In the genomic region with DNA sequence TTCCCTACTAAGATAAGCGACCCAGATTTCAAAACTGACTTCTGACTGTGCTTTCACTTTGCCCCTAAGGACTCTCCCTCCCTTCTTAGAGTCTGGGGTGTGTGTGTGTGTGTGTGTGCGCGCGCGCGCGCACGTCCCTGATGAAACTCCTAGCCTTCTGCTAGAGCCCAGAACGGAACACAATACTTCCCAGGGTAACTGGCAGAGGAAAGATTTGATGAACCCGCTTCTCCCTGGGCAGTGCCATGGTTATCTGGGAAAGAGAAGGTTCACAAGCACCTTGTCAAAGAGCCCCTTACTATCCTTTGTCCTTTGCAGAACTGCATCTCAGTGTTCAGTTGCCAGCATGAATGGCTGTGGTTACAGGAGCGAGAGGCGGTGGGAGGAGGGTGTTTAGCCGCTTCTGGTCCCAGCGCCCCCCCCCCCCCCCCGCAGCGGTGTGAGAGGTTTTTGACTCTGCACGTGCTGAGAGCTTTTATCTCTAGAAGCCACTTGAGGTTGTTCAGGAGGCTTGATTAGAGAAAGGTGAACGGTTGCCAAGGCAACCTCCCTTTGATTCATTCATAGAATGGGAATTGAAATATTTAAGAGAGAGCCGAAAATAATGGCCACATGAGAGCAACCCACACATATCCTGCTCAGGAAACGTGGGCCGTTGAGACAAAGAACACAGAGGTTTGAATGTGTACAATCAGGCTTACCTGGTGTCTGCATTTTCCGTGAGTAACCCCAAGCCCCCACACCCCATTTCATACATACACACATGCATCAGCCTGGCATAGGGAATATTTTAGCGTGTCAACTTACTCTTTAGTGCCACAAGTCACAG, we compare ENCODE assay signal across 8 mouse cellular contexts.
DNase-seq lines count a peak whose midpoint lies in the region; ATAC-seq lines count a peak whose summit lies in the region.

No protein-coding gene starts in this region.

- no peak overlapping the region for H3K27ac ChIP-seq in embryonic facial prominence, embryonic 13.5 days
- peak overlapping the region; percentile 72 for H3K27ac ChIP-seq in limb, embryonic 10.5 days
- H3K27ac ChIP-seq in neural tube, embryonic 11.5 days (ENCODE audit: low read depth, low read length): peak overlapping the region; percentile 69

- peak overlapping the region; percentile 40 for H3K4me2 ChIP-seq in embryonic facial prominence, embryonic 13.5 days
- H3K4me2 ChIP-seq in neural tube, embryonic 11.5 days (ENCODE audit: low read depth): peak overlapping the region; percentile 12; the same call in 1 of the 2 replicates

- DNase-seq in left cerebral cortex, postnatal 25 days (ENCODE audit: low spot score in 2 of 2): peak; percentile 56 to 57
- no peak for DNase-seq in left cerebral cortex, adult 18-20 months (ENCODE audit: low spot score in 2 of 2)
- DNase-seq in limb, embryonic 10.5 days (ENCODE audit: low spot score): peak; percentile 46
- peak; percentile 44 for DNase-seq in neural tube, embryonic 11.5 days (ENCODE audit: low spot score)
- no peak for DNase-seq in spleen, adult 12 weeks (ENCODE audit: low spot score)
- no peak for DNase-seq in urinary bladder, postnatal 10 days (ENCODE audit: low spot score)
- DNase-seq in urinary bladder, postnatal 36 days (ENCODE audit: low spot score in 2 of 2): no peak

- no peaks in the 10 kb centered on the region for H3K27me3 ChIP-seq in embryonic facial prominence, embryonic 13.5 days
- H3K27me3 ChIP-seq in limb, embryonic 10.5 days (ENCODE audit: low read depth, poor library complexity, severe bottlenecking): no peaks in the 10 kb centered on the region
- H3K27me3 ChIP-seq in neural tube, embryonic 11.5 days (ENCODE audit: control insufficient read depth, insufficient read depth, low read length): no peaks in the 10 kb centered on the region

- WGBS in embryonic facial prominence, embryonic 13.5 days: 38% methylated on average over 22 of the region's 23 CpGs
- 48% methylated on average over 23 of the region's 23 CpGs for WGBS in limb, embryonic 10.5 days
- 44% methylated on average over 22 of the region's 23 CpGs for WGBS in neural tube, embryonic 11.5 days

- no peaks in the 10 kb centered on the region for H3K36me3 ChIP-seq in embryonic facial prominence, embryonic 13.5 days
- no peaks in the 10 kb centered on the region for H3K36me3 ChIP-seq in limb, embryonic 10.5 days
- H3K36me3 ChIP-seq in neural tube, embryonic 11.5 days (ENCODE audit: control insufficient read depth, insufficient read depth, low read length): no peaks in the 10 kb centered on the region

- H3K9ac ChIP-seq in embryonic facial prominence, embryonic 13.5 days: no peak overlapping the region
- H3K9ac ChIP-seq in neural tube, embryonic 11.5 days (ENCODE audit: low read length): peak overlapping the region; percentile 16; the same call in 1 of the 2 replicates

- H3K4me3 ChIP-seq in embryonic facial prominence, embryonic 13.5 days: no peak overlapping the region
- 0 out of 2 replicates have a peak overlapping the region, but pooled peaks have one; percentile 23 for H3K4me3 ChIP-seq in limb, embryonic 10.5 days
- H3K4me3 ChIP-seq in neural tube, embryonic 11.5 days (ENCODE audit: low read depth, low read length): no peak overlapping the region

- intact Hi-C loops in left cerebral cortex, postnatal 25 days (cut with DNase I): no loop called here

- peaks cover 14% of the 10 kb centered on the region; the same call in 1 of the 2 replicates for H3K4me1 ChIP-seq in embryonic facial prominence, embryonic 13.5 days
- peaks cover 34% of the 10 kb centered on the region for H3K4me1 ChIP-seq in limb, embryonic 10.5 days
- peaks cover 8% of the 10 kb centered on the region; the same call in 1 of the 2 replicates for H3K4me1 ChIP-seq in neural tube, embryonic 11.5 days (ENCODE audit: control insufficient read depth, insufficient read depth, low read length)

- no peak for ATAC-seq in embryonic facial prominence, embryonic 13.5 days (ENCODE audit: insufficient number of reproducible peaks, insufficient read depth, low FRiP score, low TSS enrichment, low read depth)
- ATAC-seq in neural tube, embryonic 11.5 days (ENCODE audit: insufficient read depth, low FRiP score, low TSS enrichment): peak; percentile 52

- H3K9me3 ChIP-seq in embryonic facial prominence, embryonic 13.5 days: no peaks in the 10 kb centered on the region
- no peaks in the 10 kb centered on the region for H3K9me3 ChIP-seq in limb, embryonic 10.5 days (replicated peaks)
- no peaks in the 10 kb centered on the region for H3K9me3 ChIP-seq in neural tube, embryonic 11.5 days (ENCODE audit: control insufficient read depth, low read length)

Comparison
In these comparisons a context has a peak if more than half of its experiments do, and no peak if none do; other contexts are left out.
1. DNase-seq: peak in left cerebral cortex, postnatal 25 days (2 of 2), limb, embryonic 10.5 days (single experiment) and neural tube, embryonic 11.5 days (single experiment); none in left cerebral cortex, adult 18-20 months (0 of 2), spleen, adult 12 weeks (single experiment), urinary bladder, postnatal 10 days (single experiment) and urinary bladder, postnatal 36 days (0 of 2).